Mouse (Mus musculus) adipocyte (in vitro differentiated cells): Measurements from ENCODE around the gene Rps16.
A peak's percentile ranks its signal among the peaks of the same experiment; 100 is the strongest.
"Not testable (repeated sequence)": the region's sequence is repeated elsewhere in the genome, so short reads cannot be mapped to it uniquely, and the experiment has no call there.

ENCODE experiments used
- DNase-seq: peaks from one replicate; pipeline ENCODE4 v3.0.0-alpha.2; 2016; ENCODE audit warnings: low spot score

Rps16 gene

GRCm38 (mm10) chr7:28387384-28387783 is 36.9 kb downstream of the Rps16 start:
- DNase-seq = not testable (repeated sequence)

GRCm38 (mm10) chr7:28390331-28390730 is 39.9 kb downstream of the Rps16 start:
- no peak for DNase-seq

GRCm38 (mm10) chr7:28392429-28393271 is 42.2 kb downstream of the Rps16 start, which contains the start of the genes Med29 and Paf1:
Med29 (minus strand) TSS chr7:28392708.
Paf1 (plus strand) TSS chr7:28392951.
- DNase-seq = peak; percentile 98

GRCm38 (mm10) chr7:28393272-28393951 is 43.0 kb downstream of the Rps16 start:
- DNase-seq = no peak

- DNase-seq = no peak
Measured at GRCm38 (mm10) chr7:28395425-28395824, 45.0 kb downstream of the Rps16 start.

GRCm38 (mm10) chr7:28398000-28398399 is 47.5 kb downstream of the Rps16 start:
- DNase-seq = peak; percentile 49

- DNase-seq = no peak
Measured at GRCm38 (mm10) chr7:28398696-28399340, 48.4 kb downstream of the Rps16 start.

GRCm38 (mm10) chr7:28401030-28401429 is 50.6 kb downstream of the Rps16 start:
- DNase-seq = no peak

- DNase-seq = no peak
Measured at GRCm38 (mm10) chr7:28401942-28402341, 51.5 kb downstream of the Rps16 start.
